Mouse (Mus musculus): ENCODE results near the gene Atg16l2. TPM values are rescaled to one million over a fixed set of nuclear protein-coding genes. Genes with fewer than 3 reads are reported as not detected.

Gene Atg16l2
- 13.6 and 48.2 TPM in 2 replicates for polyA plus RNA-seq (2012; rRNA removed; ENCODE audit: low replicate concordance)

DNA sequence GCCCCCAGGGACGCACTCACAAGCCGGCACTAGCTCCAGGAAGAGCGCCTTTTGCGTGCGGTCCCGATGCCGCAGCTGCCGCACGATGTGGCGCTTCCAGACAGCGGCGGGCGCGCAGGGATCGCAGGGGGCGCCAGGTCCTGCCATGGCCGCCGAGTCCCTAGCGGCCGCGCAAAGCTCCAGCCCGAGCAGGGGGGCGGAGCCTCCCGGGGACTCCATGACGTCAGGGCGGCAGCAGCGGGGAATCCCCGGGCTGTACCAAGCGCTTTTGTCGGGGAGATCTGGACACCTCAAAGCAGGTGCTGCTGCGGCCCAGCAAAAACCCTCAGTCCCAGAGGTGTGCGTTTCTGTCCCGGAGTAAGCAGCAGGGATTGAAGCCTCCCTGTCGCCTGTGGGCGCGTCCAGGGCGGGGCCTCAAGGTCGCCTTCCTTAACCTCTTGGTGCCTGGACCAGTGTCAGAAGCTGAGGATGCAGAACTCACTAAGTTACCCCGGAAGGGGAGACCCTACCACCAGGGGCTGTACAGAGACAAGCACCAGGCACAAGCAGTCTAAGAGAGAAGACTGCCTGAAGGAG, at the start of gene Atg16l2:
TSS of gene Atg16l2 (minus strand) at position 371 of the 576 bp plus-strand sequence.

GRCm38 (mm10) chr7:101347767-101348270, 45.8 kb upstream of the Atg16l2 start, which contains the start of gene Arap1:
Gene Arap1 (plus strand): TSS chr7:101348067.

GRCm38 (mm10) chr7:101317014-101317413, 15.0 kb upstream of the Atg16l2 start, which contains the start of gene Stard10:
Gene Stard10 (plus strand): TSS chr7:101317086.

Other genes starting within 250 kb of the Atg16l2 start
- 6.7 and 8.7 TPM in 2 replicates for gene Fchsd2, start 209.4 kb downstream of the Atg16l2 start, polyA plus RNA-seq (2012; rRNA removed; ENCODE audit: low replicate concordance)
- 14.1 and 68.1 TPM in 2 replicates for gene Stard10, start 14.8 kb upstream of the Atg16l2 start, polyA plus RNA-seq (2012; rRNA removed; ENCODE audit: low replicate concordance)
- gene Arap1, start 45.8 kb upstream of the Atg16l2 start, polyA plus RNA-seq (2012; rRNA removed; ENCODE audit: low replicate concordance) = 87.0 and 336 TPM in 2 replicates
- 0.64 TPM in 1 of 2 replicates, not detected in the other for gene Gm45837, start 108.6 kb upstream of the Atg16l2 start, polyA plus RNA-seq (2012; rRNA removed; ENCODE audit: low replicate concordance)
- gene Pde2a, start 119.4 kb upstream of the Atg16l2 start, polyA plus RNA-seq (2012; rRNA removed; ENCODE audit: low replicate concordance) = 40.8 and 94.6 TPM in 2 replicates